Mouse (Mus musculus) lung, adult 2 months (tissue): ENCODE data around the gene Iqcn. TPM values are rescaled to one million over a fixed set of nuclear protein-coding genes. Genes with fewer than 3 reads are reported as not detected.

Experiments
- DNase-seq: peaks from one replicate; pipeline ENCODE4 v3.0.0; 2022
- H3K4me1 ChIP-seq: fragments of 200-500 bp; 2 replicates; pipeline ENCODE4 v1.6.1; 2011; ENCODE audit warnings: low read length; ENCODE audit not compliant: control insufficient read depth, insufficient read depth
- H3K4me3 ChIP-seq: fragments of 200-500 bp; replicated peaks from 2 replicates; pipeline ENCODE3; 2011; ENCODE audit warnings: low read depth, mild to moderate bottlenecking, control low read depth, low read length; ENCODE audit errors: extremely low read depth
- CTCF ChIP-seq: fragments of 200-500 bp; IDR thresholded peaks from 2 replicates; pipeline ENCODE4 v1.5.1; 2011; ENCODE audit warnings: mild to moderate bottlenecking, low read length, control low read depth; ENCODE audit not compliant: insufficient read depth
- POLR2A ChIP-seq: fragments of 200-500 bp; IDR thresholded peaks from 2 replicates; pipeline ENCODE4 v1.6.1; 2011; ENCODE audit warnings: low read depth, mild to moderate bottlenecking, control low read depth, low read length, borderline replicate concordance; ENCODE audit errors: extremely low read depth
- WGBS: fragments of 180-500 bp; shearing (Covaris S2); methylation state at CpG from one replicate; pipeline ENCODE4 v1.1.7; 2018; 5-methylcytosine and 5-hydroxymethylcytosine counted together
- polyA plus RNA-seq: library from polyadenylated mRNA; depleted of rRNA; stranded (reverse); fragments of >200 nt; gene quantifications from 2 replicates; pipeline ENCODE4 v1.2.3, GENCODE M21; 2012; rRNA removed

Gene Iqcn
- polyA plus RNA-seq, 1 experiment = not detected

- DNase-seq = peak; percentile 12
- Histone ChIP-seq H3K4me3 (no peak overlapping the region), H3K4me1 (peaks cover 17% of the 10 kb centered on the region)
- no peak for TF ChIP-seq CTCF
- TF ChIP-seq POLR2A = no peak
- WGBS = 41% methylated on average over 9 of the region's 9 CpGs
These were observed 62.1 kb downstream of the Iqcn start for GRCm38 (mm10) chr8:70765329-70765728.

GRCm38 (mm10) chr8:70765838-70766570, 62.7 kb downstream of the Iqcn start:
- DNase-seq = no peak
- TF ChIP-seq CTCF = no peak
- TF ChIP-seq POLR2A = peak; percentile 8; the same call in 1 of the 2 replicates
- Histone ChIP-seq H3K4me3 (peak overlapping the region; percentile 68), H3K4me1 (peaks cover 17% of the 10 kb centered on the region)
- 2% methylated on average over 34 of the region's 34 CpGs for WGBS

GRCm38 (mm10) chr8:70766571-70767440, 63.5 kb downstream of the Iqcn start:
- Histone ChIP-seq H3K4me1 (peaks cover 12% of the 10 kb centered on the region), H3K4me3 (peak overlapping the region; percentile 68)
- peak; percentile 87 for DNase-seq
- TF ChIP-seq POLR2A (peak; percentile 94), CTCF (no peak)
- 13% methylated on average over 21 of the region's 21 CpGs for WGBS

Other genes starting within 250 kb of the Iqcn start
- 51.3 and 57.2 TPM in 2 replicates for gene Klhl26, start 226.5 kb upstream of the Iqcn start, polyA plus RNA-seq
- gene Tmem59l, start 216.1 kb upstream of the Iqcn start, polyA plus RNA-seq = 10.5 and 12.2 TPM in 2 replicates
- gene Crlf1, start 210.3 kb upstream of the Iqcn start, polyA plus RNA-seq = 27.7 and 34.3 TPM in 2 replicates
- gene Rex1bd, start 196.7 kb upstream of the Iqcn start, polyA plus RNA-seq = 145 and 178 TPM in 2 replicates
- 370 and 371 TPM in 2 replicates for gene Uba52, start 192.7 kb upstream of the Iqcn start, polyA plus RNA-seq
- 361 and 369 TPM in 2 replicates for gene Fkbp8, start 175.7 kb upstream of the Iqcn start, polyA plus RNA-seq
- gene Kxd1, start 175.5 kb upstream of the Iqcn start, polyA plus RNA-seq = 48.7 and 54.6 TPM in 2 replicates
- gene Ell, start 164.0 kb upstream of the Iqcn start, polyA plus RNA-seq = 29.6 and 32.9 TPM in 2 replicates
- 102 and 112 TPM in 2 replicates for gene Isyna1, start 109.1 kb upstream of the Iqcn start, polyA plus RNA-seq
- gene Ssbp4, start 94.6 kb upstream of the Iqcn start, polyA plus RNA-seq = 228 and 351 TPM in 2 replicates
- 10.4 and 10.5 TPM in 2 replicates for gene Lrrc25, start 87.3 kb upstream of the Iqcn start, polyA plus RNA-seq
- 5.4 and 6.6 TPM in 2 replicates for gene Gdf15, start 71.0 kb upstream of the Iqcn start, polyA plus RNA-seq
- 32.2 and 33.7 TPM in 2 replicates for gene Pgpep1, start 43.1 kb upstream of the Iqcn start, polyA plus RNA-seq
- gene Lsm4, start 30.2 kb upstream of the Iqcn start, polyA plus RNA-seq = 75.2 and 76.3 TPM in 2 replicates
- gene Jund, start 4.5 kb upstream of the Iqcn start, polyA plus RNA-seq = 378 and 717 TPM in 2 replicates
- 0.43 and 1.2 TPM in 2 replicates for gene Gm3336, start 15.1 kb downstream of the Iqcn start, polyA plus RNA-seq
- 4.1 and 5.5 TPM in 2 replicates for gene Pde4c, start 20.3 kb downstream of the Iqcn start, polyA plus RNA-seq
- 46.4 and 53.4 TPM in 2 replicates for gene Rab3a, start 51.2 kb downstream of the Iqcn start, polyA plus RNA-seq
- gene Mpv17l2, start 57.5 kb downstream of the Iqcn start, polyA plus RNA-seq = 61.6 and 80.0 TPM in 2 replicates
- gene Pik3r2, start 73.3 kb downstream of the Iqcn start, polyA plus RNA-seq = 112 and 119 TPM in 2 replicates
- 84.2 and 87.0 TPM in 2 replicates for gene Mast3, start 101.6 kb downstream of the Iqcn start, polyA plus RNA-seq
- gene Il12rb1, start 105.0 kb downstream of the Iqcn start, polyA plus RNA-seq = 0.86 and 1.5 TPM in 2 replicates
- gene Arrdc2, start 136.3 kb downstream of the Iqcn start, polyA plus RNA-seq = 50.3 and 78.3 TPM in 2 replicates
- 3.4 and 5.0 TPM in 2 replicates for gene Kcnn1, start 159.8 kb downstream of the Iqcn start, polyA plus RNA-seq
- 43.8 and 48.0 TPM in 2 replicates for gene Ccdc124, start 170.5 kb downstream of the Iqcn start, polyA plus RNA-seq
- gene Slc5a5, start 189.3 kb downstream of the Iqcn start, polyA plus RNA-seq = 0.71 and 1.3 TPM in 2 replicates
- gene Rpl18a, start 194.0 kb downstream of the Iqcn start, polyA plus RNA-seq = 3,384 and 4,193 TPM in 2 replicates
- 58.4 and 68.0 TPM in 2 replicates for gene Map1s, start 202.5 kb downstream of the Iqcn start, polyA plus RNA-seq